Mouse (Mus musculus) naive thymus-derived CD4-positive, alpha-beta T cell, adult 2 months (primary cell): ENCODE data around the gene Ddx50.
A peak's percentile ranks its signal among the peaks of the same experiment; 100 is the strongest.

ENCODE experiments used
- DNase-seq: peaks from one replicate; pipeline ENCODE4 v3.0.0-alpha.2; 2011; ENCODE audit warnings: low read depth

The Ddx50 gene

GRCm38 (mm10) chr10:62650881-62651810 lies at the start of gene Ddx50:
Gene Ddx50, minus strand, starts transcription at chr10:62651218.
- DNase-seq: peak; percentile 98

- no peak for DNase-seq
These were observed 41.8 kb upstream of the Ddx50 start for GRCm38 (mm10) chr10:62692771-62693170.

- no peak for DNase-seq
These were observed 41.2 kb upstream of the Ddx50 start for GRCm38 (mm10) chr10:62692244-62692643.

GRCm38 (mm10) chr10:62687032-62687674 lies 36.1 kb upstream of the Ddx50 start:
- DNase-seq: no peak

- DNase-seq: peak; percentile 36
These were observed 32.0 kb upstream of the Ddx50 start for GRCm38 (mm10) chr10:62683043-62683442.

GRCm38 (mm10) chr10:62679833-62680232 lies 28.8 kb upstream of the Ddx50 start:
- peak; percentile 41 for DNase-seq

GRCm38 (mm10) chr10:62677329-62677728 lies 26.3 kb upstream of the Ddx50 start:
- DNase-seq: no peak

GRCm38 (mm10) chr10:62676196-62676595 lies 25.2 kb upstream of the Ddx50 start:
- DNase-seq: no peak

GRCm38 (mm10) chr10:62672359-62672758 lies 21.3 kb upstream of the Ddx50 start:
- no peak for DNase-seq

- DNase-seq: no peak
These were observed 18.2 kb upstream of the Ddx50 start for GRCm38 (mm10) chr10:62669245-62669644.

GRCm38 (mm10) chr10:62668463-62668862 lies 17.4 kb upstream of the Ddx50 start:
- DNase-seq: no peak

- DNase-seq: no peak
These were observed 17.0 kb upstream of the Ddx50 start for GRCm38 (mm10) chr10:62668043-62668442.

GRCm38 (mm10) chr10:62664963-62665590 lies 14.1 kb upstream of the Ddx50 start:
- peak; percentile 76 for DNase-seq

- DNase-seq: no peak
These were observed 13.2 kb upstream of the Ddx50 start for GRCm38 (mm10) chr10:62664171-62664570.

GRCm38 (mm10) chr10:62656711-62657110 lies 5.7 kb upstream of the Ddx50 start:
- no peak for DNase-seq

GRCm38 (mm10) chr10:62651961-62652360 lies 943 bp upstream of the Ddx50 start:
- no peak for DNase-seq

- no peak for DNase-seq
These were observed 648 bp downstream of the Ddx50 start for GRCm38 (mm10) chr10:62650358-62650782.

- DNase-seq: no peak
These were observed 46.9 kb downstream of the Ddx50 start for GRCm38 (mm10) chr10:62604161-62604560.

- peak; percentile 46 for DNase-seq
These were observed 47.6 kb downstream of the Ddx50 start for GRCm38 (mm10) chr10:62603233-62604030.

- peak; percentile 93 for DNase-seq
These were observed 48.6 kb downstream of the Ddx50 start, which contains the start of gene Ddx21 for GRCm38 (mm10) chr10:62602177-62603040. Gene Ddx21, minus strand, starts transcription at chr10:62602281.

- DNase-seq: no peak
These were observed 49.2 kb downstream of the Ddx50 start for GRCm38 (mm10) chr10:62601833-62602176.
